Mouse (Mus musculus) mesoderm, embryonic 11.5 days (tissue): ENCODE data around the gene Arrb1.
A peak's percentile ranks its signal among the peaks of the same experiment; 100 is the strongest.
"Not testable (repeated sequence)": the region's sequence is repeated elsewhere in the genome, so short reads cannot be mapped to it uniquely, and the experiment has no call there.

Experiments used
- DNase-seq: peaks from one replicate; pipeline ENCODE4 v3.0.0-alpha.2; 2012; ENCODE audit warnings: low read depth, low spot score

Arrb1 gene

GRCm38 (mm10) chr7:99534901-99535735 is at the start of gene Arrb1:
Gene Arrb1, plus strand, starts transcription at chr7:99535466.
- DNase-seq, result peak; percentile 83

GRCm38 (mm10) chr7:99489708-99490107 is 45.6 kb upstream of the Arrb1 start:
- no peak for DNase-seq

DNA sequence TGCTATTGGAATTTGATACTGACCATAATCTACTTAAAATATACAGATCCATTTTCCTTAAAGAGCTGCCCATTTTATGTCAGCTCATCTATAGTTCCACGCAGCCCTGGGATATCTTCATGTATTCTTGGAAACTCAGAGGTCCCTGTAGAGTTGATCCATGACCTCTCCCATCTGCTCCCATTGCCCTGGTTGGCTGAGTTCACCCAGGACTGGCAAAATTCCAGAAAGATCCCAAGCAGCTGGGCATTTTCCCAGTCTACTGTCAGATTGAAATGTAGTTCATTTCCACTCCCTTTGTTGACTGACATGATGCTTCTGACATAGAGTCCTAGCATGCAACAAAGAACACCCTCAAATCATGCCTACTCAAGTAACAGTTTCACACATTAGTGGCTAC is 36.1 kb upstream of the Arrb1 start:
- no peak for DNase-seq

DNA sequence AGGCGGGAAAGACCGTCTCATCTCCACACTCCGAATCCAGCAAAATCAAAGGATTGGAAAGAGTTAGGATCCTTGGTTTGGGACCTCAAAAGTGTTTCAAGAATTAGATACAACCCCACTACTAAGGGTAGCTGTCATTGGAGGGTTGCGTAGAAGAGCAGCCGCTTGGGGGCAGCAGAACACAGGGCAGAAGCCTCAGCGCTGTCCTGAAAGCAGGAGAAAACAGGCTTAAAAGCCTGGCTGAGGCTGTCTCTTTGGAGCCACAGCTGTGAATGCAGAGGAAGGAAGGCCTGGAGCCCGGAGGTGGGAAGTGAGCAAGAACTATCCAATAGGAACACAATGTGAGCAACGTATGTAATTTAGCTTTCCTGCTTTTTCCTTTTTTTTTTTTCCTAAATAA is 35.1 kb upstream of the Arrb1 start:
- DNase-seq, result peak; percentile 80

DNA sequence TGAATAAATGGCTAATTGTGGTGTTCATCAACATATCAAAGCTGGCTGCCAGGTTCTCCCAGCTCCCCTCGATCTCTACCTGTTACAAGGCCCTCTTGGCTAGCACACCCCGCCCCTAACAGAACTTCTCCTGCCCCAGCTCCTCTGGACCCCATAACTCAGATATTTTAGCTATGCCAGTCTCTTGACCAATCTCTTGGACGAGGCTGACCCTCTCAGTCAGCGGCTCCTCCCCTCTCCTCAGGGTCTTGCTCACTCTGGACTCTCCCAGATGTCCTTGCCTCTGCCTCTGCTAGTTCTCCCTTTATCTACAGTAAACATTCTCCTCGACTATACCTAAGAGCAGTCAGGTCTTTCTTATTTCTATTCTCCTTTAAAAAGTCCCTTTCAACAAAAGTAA is 34.6 kb upstream of the Arrb1 start:
- DNase-seq, result no peak

DNA sequence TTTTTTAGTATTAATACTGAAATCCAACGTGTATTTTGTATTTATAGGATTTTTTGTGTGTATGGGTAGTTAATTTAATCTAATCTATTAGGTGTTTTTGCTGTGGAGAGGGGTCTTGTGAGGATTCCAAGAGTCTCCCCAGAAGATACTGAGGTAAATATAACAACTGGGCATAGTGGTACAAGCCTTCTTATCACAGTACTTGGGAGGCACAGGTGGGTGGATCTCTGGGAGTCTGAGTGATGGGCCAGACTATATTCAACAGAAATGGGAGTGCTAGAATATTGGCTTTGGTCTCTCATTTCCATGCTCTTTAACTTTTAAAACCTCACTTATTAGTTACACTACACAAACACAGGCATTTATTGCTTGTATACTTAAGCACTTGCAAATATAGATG is 34.1 kb upstream of the Arrb1 start:
- DNase-seq, result no peak

- DNase-seq, result no peak
These were observed 30.7 kb upstream of the Arrb1 start for GRCm38 (mm10) chr7:99504556-99504955.

GRCm38 (mm10) chr7:99508187-99508586 is 27.1 kb upstream of the Arrb1 start:
- DNase-seq, result not testable (repeated sequence)

DNA sequence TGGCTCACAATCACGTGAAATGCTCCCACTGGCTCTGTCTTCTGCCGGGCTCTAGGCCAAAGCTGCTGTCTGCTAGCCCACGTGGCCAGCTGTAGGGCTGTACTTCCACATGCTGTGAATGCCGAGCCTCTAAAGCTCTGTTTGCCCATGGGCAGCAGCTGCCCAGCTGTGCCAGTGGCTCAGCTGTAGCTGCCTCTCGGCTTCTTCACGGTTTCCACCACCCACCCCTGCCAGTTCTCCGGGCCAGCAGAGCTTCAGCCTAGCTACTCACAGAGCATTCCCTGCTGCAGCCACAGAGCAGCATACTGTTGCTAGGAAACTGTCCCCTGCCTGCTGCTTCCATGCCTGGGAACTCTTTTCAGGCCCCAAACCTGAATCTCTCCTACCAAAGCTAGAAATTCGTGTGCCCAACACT is 25.2 kb upstream of the Arrb1 start:
- DNase-seq, result no peak

DNA sequence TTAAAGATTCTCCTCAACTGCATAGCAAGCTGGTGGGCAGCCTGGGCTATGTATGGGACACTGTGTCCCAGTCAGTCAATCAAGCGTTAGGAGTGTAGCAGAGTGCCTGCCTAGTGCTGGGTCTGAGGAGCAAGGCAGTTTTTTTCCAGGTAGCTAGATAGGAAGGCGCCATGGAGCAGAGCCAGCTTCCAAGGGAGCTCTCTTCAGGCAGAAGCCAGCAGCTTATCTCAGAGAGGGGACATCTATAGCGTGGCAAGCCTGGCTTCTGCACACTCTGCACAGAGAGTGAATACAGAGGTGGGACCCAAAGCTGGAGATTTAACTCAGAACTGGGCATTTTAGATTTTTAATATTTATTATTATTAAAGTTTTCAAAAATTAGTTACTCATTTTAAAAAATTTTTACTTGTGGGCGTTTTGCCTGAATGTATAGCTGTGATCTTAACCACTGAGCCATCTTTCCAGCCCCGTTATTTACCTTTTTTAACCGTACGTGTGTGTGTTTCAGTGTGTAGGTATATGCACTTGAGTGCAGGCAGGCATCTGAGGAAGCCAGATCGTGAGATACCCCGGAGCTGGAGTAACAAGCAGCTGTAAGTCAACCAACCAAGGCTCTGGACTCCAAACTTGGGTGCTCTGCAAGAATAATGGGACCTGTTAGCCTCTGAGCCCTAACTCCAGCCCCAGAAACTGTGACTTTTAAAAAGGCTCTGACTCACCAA is 19.0 kb upstream of the Arrb1 start:
- DNase-seq, result no peak

DNA sequence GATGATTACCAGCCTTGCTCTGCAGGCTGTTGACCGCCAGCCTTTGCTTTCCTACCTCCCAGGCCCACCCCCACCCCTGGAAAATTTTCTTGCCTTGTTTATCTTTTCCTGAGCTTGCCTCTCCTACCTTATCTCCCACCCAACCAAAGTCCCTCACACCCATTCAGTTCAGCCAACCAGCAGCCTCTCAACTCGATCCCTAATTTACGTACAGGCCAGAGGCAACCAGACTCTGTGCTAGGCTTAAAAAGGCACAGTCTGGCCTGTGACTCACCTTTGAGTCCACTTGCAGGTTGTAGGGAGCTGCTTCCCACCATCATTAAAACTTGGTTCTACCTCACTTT is 18.5 kb upstream of the Arrb1 start:
- DNase-seq, result no peak

DNA sequence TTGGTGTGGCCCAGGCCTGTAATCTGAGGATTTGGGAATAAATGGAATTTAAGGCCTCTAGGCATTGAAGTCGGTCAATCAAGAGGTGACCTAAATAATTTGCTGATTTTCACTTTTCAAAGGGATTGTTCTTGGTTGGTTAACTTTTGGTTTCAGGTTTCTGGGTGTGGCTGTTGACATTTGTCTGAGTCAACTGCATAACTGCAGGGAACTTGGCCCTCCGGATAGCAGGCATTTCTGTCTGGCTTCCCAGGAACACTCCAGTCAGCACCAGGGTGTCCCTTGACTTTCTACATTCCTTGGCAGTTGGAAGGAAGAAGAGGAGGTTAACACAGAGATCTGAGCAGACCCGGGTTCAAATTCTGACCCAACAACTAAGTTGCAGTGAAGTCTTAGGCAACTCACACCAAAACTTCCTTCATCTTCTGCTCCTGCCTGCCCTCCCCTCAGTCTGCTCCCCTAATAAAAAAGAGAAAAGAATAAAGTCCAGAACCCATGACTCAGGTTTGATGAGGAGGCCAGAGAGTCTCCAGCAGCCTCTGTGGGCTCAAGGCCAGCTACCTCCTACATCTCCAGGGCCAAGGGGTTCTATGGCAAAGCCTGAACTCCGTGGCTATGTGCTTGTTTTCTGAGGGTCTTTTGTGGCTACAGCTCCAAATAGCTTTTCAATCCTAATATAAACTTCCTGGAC is 16.2 kb upstream of the Arrb1 start:
- DNase-seq, result no peak

GRCm38 (mm10) chr7:99523121-99523520 is 12.1 kb upstream of the Arrb1 start:
- no peak for DNase-seq

- no peak for DNase-seq
These were observed 11.4 kb upstream of the Arrb1 start for GRCm38 (mm10) chr7:99523837-99524236.

GRCm38 (mm10) chr7:99528547-99528946 is 6.7 kb upstream of the Arrb1 start:
- no peak for DNase-seq

DNA sequence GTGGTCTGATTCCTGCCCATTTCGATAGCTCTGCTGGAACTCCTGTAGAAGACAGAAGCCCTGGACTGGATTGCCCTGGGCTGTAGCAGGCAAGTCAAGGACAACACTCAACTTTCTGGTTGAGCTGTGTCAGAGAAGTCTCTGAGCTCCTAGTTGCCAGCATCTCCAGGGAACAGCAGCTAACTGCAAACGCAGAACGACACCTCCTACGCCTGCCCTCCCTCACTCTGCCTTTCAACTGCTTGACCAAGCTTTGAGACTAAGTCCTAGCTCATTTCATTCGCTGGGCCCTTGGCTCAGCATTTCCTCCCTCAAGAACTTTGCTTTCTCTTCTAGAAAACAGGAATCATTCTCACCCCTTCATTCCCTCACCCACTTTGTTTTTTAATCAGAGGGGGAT is 5.9 kb upstream of the Arrb1 start:
- no peak for DNase-seq

DNA sequence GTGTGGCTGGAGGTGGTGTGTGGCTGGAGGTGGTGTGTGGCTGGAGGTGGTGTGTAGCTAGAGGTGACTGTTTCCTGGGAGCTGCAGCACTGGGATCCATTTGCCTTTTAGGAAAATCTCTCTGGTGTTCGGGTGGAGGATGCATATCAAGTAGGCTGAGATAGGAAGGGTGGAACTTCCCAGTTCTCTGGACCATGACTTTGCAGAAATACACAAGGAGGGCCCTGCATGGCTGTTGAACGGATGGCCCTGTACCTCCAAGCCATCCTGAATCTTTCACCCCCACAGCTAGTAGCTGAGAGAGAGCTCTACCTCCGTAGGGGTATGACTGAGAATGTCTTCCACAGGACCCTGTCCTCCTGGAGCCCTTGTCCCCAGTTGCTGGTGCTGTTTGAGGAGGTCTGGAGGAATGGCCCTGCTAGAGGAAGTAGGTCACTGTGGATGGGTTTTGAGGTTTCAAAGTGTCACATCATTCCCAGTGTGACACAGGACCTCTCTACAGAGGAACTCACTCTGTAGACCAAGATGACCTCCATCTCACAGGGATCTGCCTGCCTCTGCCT is 3.8 kb upstream of the Arrb1 start:
- DNase-seq, result no peak

- DNase-seq, result no peak
These were observed 2.7 kb upstream of the Arrb1 start for GRCm38 (mm10) chr7:99532526-99532925.

DNA sequence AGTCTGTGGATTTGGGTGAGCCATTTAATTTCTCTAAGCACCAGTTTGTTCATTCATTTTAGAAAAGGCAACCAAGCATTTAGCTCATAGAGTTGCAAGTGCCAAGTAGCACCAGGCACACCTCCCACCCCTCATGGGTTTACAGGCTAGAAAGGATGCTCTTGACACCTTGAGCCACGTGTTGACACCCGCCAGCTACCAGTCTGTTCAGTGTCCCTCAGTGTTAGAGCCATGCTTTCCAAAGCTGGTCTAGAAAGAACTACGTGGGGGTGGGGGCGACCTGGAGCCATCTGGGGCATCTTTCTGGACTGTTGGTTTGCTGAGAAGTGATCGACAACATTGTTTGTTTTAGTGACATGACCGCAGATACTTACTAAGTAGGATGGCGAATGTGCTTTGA is 1.7 kb upstream of the Arrb1 start:
- no peak for DNase-seq

DNA sequence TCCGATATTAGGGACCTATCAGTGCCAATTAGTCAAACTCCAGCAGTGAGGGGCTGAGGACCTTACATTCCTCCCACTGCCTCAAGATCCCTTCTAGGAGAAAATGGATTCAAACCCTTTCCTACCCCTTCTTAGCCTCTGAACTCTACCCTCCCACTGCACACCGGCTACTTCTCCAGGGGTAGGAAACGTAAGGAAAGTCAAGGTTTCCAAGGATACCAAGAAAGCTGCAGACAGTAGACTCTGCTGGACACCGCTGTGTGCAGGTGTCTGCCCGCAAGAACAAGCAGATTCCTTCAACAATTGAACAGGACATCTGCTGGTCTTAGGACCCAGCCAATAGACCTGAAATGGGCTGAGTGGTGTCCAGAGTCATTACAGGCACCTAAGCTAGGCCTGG is 765 bp upstream of the Arrb1 start:
- no peak for DNase-seq

DNA sequence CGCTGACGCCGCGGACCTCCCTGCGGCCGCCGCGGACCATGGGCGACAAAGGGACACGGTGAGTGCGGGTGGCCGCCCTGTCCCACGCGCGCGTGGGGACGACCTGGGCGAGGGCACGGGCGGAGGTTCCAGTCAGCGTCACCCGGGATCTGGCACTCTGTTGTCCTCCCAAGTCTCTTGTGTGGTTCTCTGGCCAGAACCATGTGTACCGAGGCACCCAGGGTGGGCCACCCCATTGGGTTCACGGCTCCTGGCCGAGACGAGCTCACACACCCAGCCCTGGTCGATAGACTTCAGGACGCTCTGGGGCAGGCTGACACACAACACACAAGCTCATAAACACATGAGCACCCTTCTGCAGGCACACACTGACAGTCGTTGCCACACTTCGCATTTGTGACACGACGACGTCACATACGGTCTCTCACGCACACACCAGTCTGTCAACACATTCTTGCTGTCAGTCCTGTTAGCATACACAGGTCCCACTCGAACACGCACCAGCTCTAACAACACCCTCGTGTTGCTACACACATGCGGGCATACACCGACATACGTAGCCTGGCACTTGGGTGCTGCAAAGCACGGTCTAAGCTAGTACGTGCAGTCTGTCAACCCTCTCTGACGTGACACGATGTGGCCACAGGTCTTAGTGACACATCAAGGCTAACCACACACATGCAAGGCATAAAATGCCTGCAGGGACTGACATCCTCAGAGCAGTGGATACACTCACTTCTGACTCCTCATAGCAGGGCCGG is 655 bp downstream of the Arrb1 start:
- no peak for DNase-seq
